ENCODE assay signal across 18 mouse cellular contexts in genomic region chr3:58327721-58328120, GRCm38 (mm10).
DNase-seq lines count a peak whose midpoint lies in the region; ATAC-seq and TF ChIP-seq lines count a peak whose summit lies in the region.
"Had no signal": no experiment of that assay in that cellular context is flagged by ENCODE, and none has a peak within 500 bp of the region (broad histone marks: within the 10 kb centered on the region; RNA-seq: fewer than 3 reads in every experiment).

No protein-coding gene starts in this region.

- H3K4me2 ChIP-seq in heart, embryonic 11.5 days: no peak overlapping the region
- H3K4me2 ChIP-seq: embryonic facial prominence, embryonic 13.5 days; embryonic facial prominence, embryonic 15.5 days had no signal

- no peak overlapping the region for H3K9ac ChIP-seq in heart, embryonic 11.5 days (ENCODE audit: low read depth, low read length)
- H3K9ac ChIP-seq: embryonic facial prominence, embryonic 13.5 days; embryonic facial prominence, embryonic 15.5 days had no signal

- H3K27me3 ChIP-seq in heart, embryonic 11.5 days (ENCODE audit: control insufficient read depth, insufficient read depth, low read length): no peaks in the 10 kb centered on the region
- H3K27me3 ChIP-seq: embryonic facial prominence, embryonic 13.5 days; embryonic facial prominence, embryonic 15.5 days had no signal

- no peaks in the 10 kb centered on the region for H3K9me3 ChIP-seq in heart, embryonic 11.5 days (replicated peaks; ENCODE audit: control insufficient read depth, low read length)
- H3K9me3 ChIP-seq: embryonic facial prominence, embryonic 13.5 days; embryonic facial prominence, embryonic 15.5 days had no signal

- peaks cover 8% of the 10 kb centered on the region for H3K4me1 ChIP-seq in embryonic fibroblast, embryonic 13.5 days (ENCODE audit: control insufficient read depth, insufficient read depth, low read length)
- H3K4me1 ChIP-seq in heart, embryonic 11.5 days (ENCODE audit: control insufficient read depth, insufficient read depth, low read length): no peaks in the 10 kb centered on the region; the same call in 1 of the 2 replicates
- H3K4me1 ChIP-seq: embryonic facial prominence, embryonic 13.5 days; embryonic facial prominence, embryonic 15.5 days had no signal

- no peak for ATAC-seq in heart, embryonic 11.5 days (replicated peaks; ENCODE audit: insufficient number of reproducible peaks, low FRiP score, low TSS enrichment)
- ATAC-seq: forebrain, embryonic 14.5 days; forebrain, embryonic 16.5 days had no signal

- no peak overlapping the region for H3K4me3 ChIP-seq in embryonic fibroblast, embryonic 13.5 days (ENCODE audit: insufficient read depth, low read length)
- no peak overlapping the region for H3K4me3 ChIP-seq in heart, embryonic 11.5 days (ENCODE audit: low read depth, low read length)
- H3K4me3 ChIP-seq: embryonic facial prominence, embryonic 13.5 days; embryonic facial prominence, embryonic 15.5 days had no signal

- peak overlapping the region; percentile 9; the same call in 1 of the 2 replicates for H3K27ac ChIP-seq in embryonic fibroblast, embryonic 13.5 days (ENCODE audit: insufficient read depth, low read length)
- no peak overlapping the region for H3K27ac ChIP-seq in heart, embryonic 11.5 days (ENCODE audit: low read depth, low read length)
- H3K27ac ChIP-seq: embryonic facial prominence, embryonic 13.5 days; embryonic facial prominence, embryonic 15.5 days had no signal

- peak; percentile 31 for DNase-seq in 3134 (ENCODE audit: extremely low read depth, insufficient read length, low spot score)
- DNase-seq in skeletal muscle tissue, adult 2 months (ENCODE audit: low read depth, low spot score): peak; percentile 4
- DNase-seq in gastrocnemius, adult 8-10 months (ENCODE audit: low spot score in 2 of 2): no peak
- DNase-seq: adrenal gland, adult 8-10 months; adrenal gland, postnatal 14 days; adrenal gland, postnatal 36 days; cerebellum, adult 11-12 months; cerebellum, adult 8-10 months; cerebellum, adult 9-11 months; cerebellum, postnatal 14 days; cerebellum, postnatal 36 days; embryo, embryonic 11 days had no signal

- TF ChIP-seq POLR2A in embryonic fibroblast, embryonic 13.5 days (IDR thresholded peaks at IDR 0.05; ENCODE audit: low read depth, low read length): no peak

- WGBS in heart, embryonic 11.5 days (ENCODE audit: insufficient replicate concordance): 83% methylated on average over 2 of the region's 2 CpGs

- no peaks in the 10 kb centered on the region for H3K36me3 ChIP-seq in heart, embryonic 11.5 days (ENCODE audit: control insufficient read depth, insufficient read depth, low read length)
- H3K36me3 ChIP-seq: embryonic facial prominence, embryonic 13.5 days; embryonic facial prominence, embryonic 15.5 days had no signal

- TF ChIP-seq CTCF in embryonic fibroblast, embryonic 13.5 days (IDR thresholded peaks at IDR 0.05; ENCODE audit: borderline replicate concordance, insufficient read depth, low read length): no peak

Comparison
In these comparisons a context has a peak if more than half of its experiments do, and no peak if none do; other contexts are left out.
1. DNase-seq: peak in 3134 (single experiment) and skeletal muscle tissue, adult 2 months (single experiment); none in gastrocnemius, adult 8-10 months (0 of 2).